Mouse (Mus musculus) midbrain, embryonic 15.5 days (tissue): ENCODE measurements around the gene Shtn1. TPM values are rescaled to one million over a fixed set of nuclear protein-coding genes. Genes with fewer than 3 reads are reported as not detected.

Experiments
- ATAC-seq: fragments of 200-750 bp; cut with Nextera tagmentation; replicated peaks from 2 replicates; pipeline ENCODE4 v1.8.0; 2017; ENCODE audit warnings: moderate TSS enrichment
- H3K27ac ChIP-seq: fragments of 300-500 bp; sonication (generic); 2 replicates; pipeline ENCODE4 v1.5.1; 2015; ENCODE audit warnings: mild to moderate bottlenecking, inconsistent platforms
- H3K27me3 ChIP-seq: fragments of 300-500 bp; sonication (generic); replicated peaks from 2 replicates; pipeline ENCODE4 v1.6.1; 2015; ENCODE audit warnings: inconsistent platforms
- H3K36me3 ChIP-seq: fragments of 300-500 bp; sonication (generic); replicated peaks from 2 replicates; pipeline ENCODE4 v1.6.1; 2015; ENCODE audit warnings: inconsistent platforms
- H3K4me1 ChIP-seq: fragments of 300-500 bp; sonication (generic); 2 replicates; pipeline ENCODE4 v1.6.1; 2015; ENCODE audit warnings: inconsistent platforms
- H3K4me2 ChIP-seq: fragments of 300-500 bp; sonication (generic); 2 replicates; pipeline ENCODE4 v1.6.1; 2015; ENCODE audit warnings: inconsistent platforms, mild to moderate bottlenecking, moderate library complexity
- H3K4me3 ChIP-seq: fragments of 300-500 bp; sonication (generic); 2 replicates; pipeline ENCODE4 v1.5.1; 2015; ENCODE audit warnings: mild to moderate bottlenecking, inconsistent platforms
- H3K9ac ChIP-seq: fragments of 300-500 bp; sonication (generic); 2 replicates; pipeline ENCODE4 v1.6.1; 2015; ENCODE audit warnings: mild to moderate bottlenecking, inconsistent platforms
- H3K9me3 ChIP-seq: fragments of 300-500 bp; sonication (generic); 2 replicates; pipeline ENCODE4 v1.6.1; 2016; ENCODE audit warnings: inconsistent platforms
- WGBS: fragments of 180-500 bp; shearing (Covaris S2); methylation state at CpG from one replicate; pipeline ENCODE4 v1.1.7; 2015; ENCODE audit warnings: mixed read lengths; 5-methylcytosine and 5-hydroxymethylcytosine counted together
- polyA plus RNA-seq: library from polyadenylated mRNA; unstranded; fragments of >200 nt; fragmentation: Nextera tagmentation; extraction: Ambion mirVana; gene quantifications from 2 replicates; pipeline ENCODE4 v1.2.1, GENCODE M21; 2015

Shtn1 gene
- polyA plus RNA-seq, 1 experiment from 2014 or later = 45.0 TPM

- 87% methylated on average over 7 of the region's 7 CpGs for WGBS
- Histone ChIP-seq H3K36me3 (no peaks in the 10 kb centered on the region), H3K27ac (no peak overlapping the region), H3K27me3 (peaks cover 33% of the 10 kb centered on the region), H3K4me2 (no peak overlapping the region), H3K9ac (no peak overlapping the region), H3K9me3 (no peaks in the 10 kb centered on the region), H3K4me1 (peaks cover 13% of the 10 kb centered on the region), H3K4me3 (no peak overlapping the region)
- ATAC-seq = no peak
These were observed 129.9 kb downstream of the Shtn1 start for GRCm38 (mm10) chr19:58945959-58946358.

DNA sequence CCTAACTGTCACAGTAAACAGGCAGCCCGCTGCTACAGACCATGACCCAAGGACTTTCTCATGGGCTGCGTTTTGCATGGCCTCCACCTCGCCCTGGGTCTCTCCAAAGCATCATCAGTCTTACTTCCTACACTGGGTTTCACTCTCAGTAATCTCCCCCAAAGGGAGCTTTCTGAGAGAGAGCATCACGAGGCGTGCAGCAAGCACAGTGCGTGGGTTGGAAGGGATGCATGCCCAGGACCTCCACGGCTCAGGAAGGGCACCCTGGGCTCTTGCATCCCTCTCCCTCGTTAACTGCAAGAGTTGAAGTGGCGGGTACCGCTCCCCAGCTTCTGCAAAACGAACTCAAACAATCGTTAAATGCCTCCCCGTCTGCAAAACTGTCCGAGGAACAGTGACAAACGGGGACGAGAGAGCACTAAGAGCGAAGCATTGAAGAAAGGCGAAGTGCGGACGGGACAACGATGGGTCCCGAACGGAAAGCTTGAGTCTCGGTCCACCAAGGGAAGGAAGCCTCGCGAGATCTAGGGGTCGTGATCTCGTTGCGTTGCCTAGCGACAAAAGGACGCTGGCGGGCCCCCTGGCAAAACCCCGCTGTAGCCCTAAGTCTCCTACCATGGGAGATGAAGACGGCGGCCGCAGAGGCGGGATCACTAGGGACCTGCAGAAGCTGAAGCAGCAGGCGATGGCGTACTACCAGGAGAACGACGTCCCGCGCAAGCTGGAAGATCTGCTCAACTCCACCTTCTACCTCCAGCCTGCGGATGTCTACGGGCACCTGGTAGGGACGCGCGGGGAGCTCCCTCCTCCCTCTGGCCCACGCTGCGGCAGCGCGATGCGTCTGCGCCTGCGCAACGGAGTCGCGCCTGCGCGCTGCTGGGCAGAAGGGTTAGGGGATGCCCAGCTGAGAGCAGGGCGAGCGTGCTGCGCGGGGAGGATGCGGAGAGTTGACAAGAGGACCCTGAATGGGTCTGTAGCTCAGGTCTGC is 132.8 kb downstream of the Shtn1 start, which contains the start of the genes Eno4 and Hspa12a:
Gene Eno4 (plus strand): TSS at position 585 of the 988 bp plus-strand sequence.
Gene Hspa12a (minus strand): TSS at position 814 of the 988 bp plus-strand sequence.
- peak within 1 kb of the TSS; percentile 97 for H3K4me2 ChIP-seq
- peak within 1 kb of the TSS; percentile 70 for H3K27ac ChIP-seq
- peaks cover 13% of the 10 kb centered on the region for H3K4me1 ChIP-seq
- ATAC-seq = peak; percentile 98
- H3K27me3 ChIP-seq = peaks cover 36% of the 10 kb centered on the region
- under 1% methylated on average over 65 of the region's 65 CpGs for WGBS
- H3K9me3 ChIP-seq = no peaks in the 10 kb centered on the region
- H3K36me3 ChIP-seq = no peaks in the 10 kb centered on the region
- H3K9ac ChIP-seq = peak within 1 kb of the TSS; percentile 60
- peak within 1 kb of the TSS; percentile 83 for H3K4me3 ChIP-seq

DNA sequence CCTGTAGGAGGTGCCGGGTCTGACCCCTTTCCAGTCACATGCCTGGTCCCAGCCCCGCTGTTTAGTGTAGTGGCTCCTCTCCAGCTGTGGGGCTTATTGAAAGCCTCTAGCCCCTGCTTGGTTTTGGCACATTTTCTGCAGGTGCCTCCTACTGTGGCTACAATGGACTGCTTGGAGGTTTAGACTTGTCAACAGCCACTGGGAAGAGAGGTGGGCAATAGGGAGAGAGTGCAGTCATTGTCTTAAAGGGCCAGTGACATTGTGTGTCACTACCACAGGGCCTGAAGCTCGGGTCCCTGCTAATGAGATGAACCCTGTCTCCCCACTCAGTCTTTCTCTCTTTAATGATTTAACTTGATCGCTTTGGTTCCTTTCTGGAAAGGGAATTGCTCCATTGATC is 142.8 kb downstream of the Shtn1 start:
- 5% methylated on average over 4 of the region's 4 CpGs for WGBS
- Histone ChIP-seq H3K4me2 (no peak overlapping the region), H3K36me3 (no peaks in the 10 kb centered on the region), H3K27ac (no peak overlapping the region), H3K4me3 (no peak overlapping the region), H3K9ac (no peak overlapping the region), H3K4me1 (peaks cover 13% of the 10 kb centered on the region), H3K9me3 (no peaks in the 10 kb centered on the region), H3K27me3 (peaks cover 60% of the 10 kb centered on the region)
- no peak for ATAC-seq

DNA sequence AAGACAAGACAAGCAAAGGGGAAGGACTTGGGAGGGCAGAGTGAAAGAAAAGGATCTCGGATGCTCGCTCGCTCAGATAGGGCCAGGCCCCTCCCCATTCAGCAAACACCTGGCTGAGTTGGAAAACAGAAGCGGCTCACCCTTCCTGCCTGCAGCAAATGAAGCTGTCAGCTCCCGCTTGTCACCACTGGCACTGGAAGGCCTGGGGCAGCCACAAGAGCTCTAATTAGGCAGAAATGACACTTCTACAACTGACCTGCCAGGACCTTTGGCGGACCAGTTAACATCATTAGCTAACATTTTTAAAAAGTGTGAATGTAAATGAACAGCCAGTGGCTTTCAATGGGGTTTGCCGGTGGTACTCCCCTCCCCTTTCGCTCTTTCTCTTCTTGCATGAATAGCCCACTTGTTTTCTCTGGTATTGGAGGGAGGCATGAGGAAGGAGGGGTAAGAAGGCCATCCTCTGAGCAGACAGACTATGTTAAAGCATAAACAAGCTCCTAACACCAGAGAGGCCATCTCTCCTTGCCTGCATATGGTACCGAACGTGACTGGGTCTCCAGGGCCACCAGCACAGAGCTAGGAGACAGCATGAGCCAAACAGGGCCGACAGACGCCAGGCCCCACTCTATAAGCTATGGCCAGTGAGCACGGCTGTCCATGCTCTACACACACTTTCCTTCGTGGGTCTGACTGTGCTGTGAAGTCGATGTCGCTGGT is 144.7 kb downstream of the Shtn1 start:
- Histone ChIP-seq H3K27ac (no peak overlapping the region), H3K9me3 (no peaks in the 10 kb centered on the region), H3K36me3 (no peaks in the 10 kb centered on the region), H3K4me1 (peaks cover 13% of the 10 kb centered on the region), H3K4me2 (no peak overlapping the region), H3K27me3 (peaks cover 59% of the 10 kb centered on the region), H3K4me3 (no peak overlapping the region), H3K9ac (no peak overlapping the region)
- peak; percentile 62 for ATAC-seq
- WGBS = 10% methylated on average over 16 of the region's 16 CpGs

Other genes starting within 250 kb of the Shtn1 start
- 1.2 and 1.3 TPM in 2 replicates for gene Eno4, start 132.7 kb downstream of the Shtn1 start, polyA plus RNA-seq
- 52.6 and 53.0 TPM in 2 replicates for gene Hspa12a, start 132.4 kb downstream of the Shtn1 start, polyA plus RNA-seq
- gene Vax1, start 94.0 kb upstream of the Shtn1 start, polyA plus RNA-seq = 0.92 and 1.0 TPM in 2 replicates
- not detected in 2 replicates for gene Kcnk18, start 143.1 kb upstream of the Shtn1 start, polyA plus RNA-seq
- 21.8 and 28.3 TPM in 2 replicates for gene Slc18a2, start 184.8 kb upstream of the Shtn1 start, polyA plus RNA-seq
- 7.3 and 8.0 TPM in 2 replicates for gene Rps12-ps3, start 246.2 kb upstream of the Shtn1 start, polyA plus RNA-seq